Mouse (Mus musculus): ENCODE data around the gene Gm10668. TPM values are rescaled to one million over a fixed set of nuclear protein-coding genes. Genes with fewer than 3 reads are reported as not detected.
"Not testable (repeated sequence)": the region's sequence is repeated elsewhere in the genome, so short reads cannot be mapped to it uniquely, and the experiment has no call there.

Gm10668 gene
- total RNA-seq (2012; rRNA removed) (not detected in 2 replicates), total RNA-seq (2014; rRNA removed) (not detected in 2 replicates), polyA plus RNA-seq (2012; ENCODE audit: insufficient read length, low read depth) (not detected in 2 replicates)

GRCm38 (mm10) chr7:20730524-20730923, at the start of gene Gm10668:
Gm10668 (minus strand) TSS chr7:20730624.
- H3K4me3 ChIP-seq (replicated peaks in 1 of 3; ENCODE audit: low read depth in 2 of 3, low read length in 2 of 3, poor library complexity in 1 of 3); in situ Hi-C loops (cut with MboI; ENCODE audit: low pct_ligation_motif_present, low pct_unique_long_range_greater_than_20kb, low sequenced_read_pairs); H3K36me3 ChIP-seq (replicated peaks in 1 of 2; ENCODE audit: control insufficient read depth in 1 of 2, insufficient read depth in 1 of 2, low read length in 1 of 2); H3K79me2 ChIP-seq (replicated peaks; ENCODE audit: control insufficient read depth, extremely low read depth, insufficient read depth, poor library complexity, severe bottlenecking); H3K4me2 ChIP-seq (ENCODE audit: insufficient read depth, low read depth, poor library complexity, severe bottlenecking); dilution Hi-C loops (cut with MboI; ENCODE audit: extremely low pct_ligation_motif_present, extremely low pct_unique_long_range_greater_than_20kb, low sequenced_read_pairs); H3K9me3 ChIP-seq (replicated peaks; ENCODE audit: low read length); H3K27ac ChIP-seq (ENCODE audit: insufficient read depth, low read depth); H3K4me1 ChIP-seq (ENCODE audit: control insufficient read depth in 1 of 2, insufficient read depth in 2 of 2); H3K9ac ChIP-seq (ENCODE audit: insufficient read depth, low read depth); H3K27me3 ChIP-seq (replicated peaks); DNase-seq (ENCODE audit: extremely low read depth): not testable (repeated sequence)

- H3K4me2 ChIP-seq (ENCODE audit: insufficient read depth, low read depth, poor library complexity, severe bottlenecking); H3K9ac ChIP-seq (ENCODE audit: insufficient read depth, low read depth); H3K79me2 ChIP-seq (replicated peaks; ENCODE audit: control insufficient read depth, extremely low read depth, insufficient read depth, poor library complexity, severe bottlenecking); H3K4me1 ChIP-seq (ENCODE audit: control insufficient read depth in 1 of 2, insufficient read depth in 2 of 2); H3K4me3 ChIP-seq (replicated peaks in 1 of 3; ENCODE audit: low read depth in 2 of 3, low read length in 2 of 3, poor library complexity in 1 of 3); H3K27me3 ChIP-seq (replicated peaks); dilution Hi-C loops (cut with MboI; ENCODE audit: extremely low pct_ligation_motif_present, extremely low pct_unique_long_range_greater_than_20kb, low sequenced_read_pairs); DNase-seq (ENCODE audit: extremely low read depth); in situ Hi-C loops (cut with MboI; ENCODE audit: low pct_ligation_motif_present, low pct_unique_long_range_greater_than_20kb, low sequenced_read_pairs); H3K27ac ChIP-seq (ENCODE audit: insufficient read depth, low read depth); H3K9me3 ChIP-seq (replicated peaks; ENCODE audit: low read length); H3K36me3 ChIP-seq (replicated peaks in 1 of 2; ENCODE audit: control insufficient read depth in 1 of 2, insufficient read depth in 1 of 2, low read length in 1 of 2): not testable (repeated sequence)
Measured at GRCm38 (mm10) chr7:20770885-20771284, 40.5 kb upstream of the Gm10668 start, which contains the start of gene Vmn1r112. Vmn1r112 (plus strand) TSS chr7:20771185.

- in situ Hi-C loops (cut with MboI; ENCODE audit: low pct_ligation_motif_present, low pct_unique_long_range_greater_than_20kb, low sequenced_read_pairs); H3K4me2 ChIP-seq (ENCODE audit: insufficient read depth, low read depth, poor library complexity, severe bottlenecking); dilution Hi-C loops (cut with MboI; ENCODE audit: extremely low pct_ligation_motif_present, extremely low pct_unique_long_range_greater_than_20kb, low sequenced_read_pairs); H3K4me3 ChIP-seq (replicated peaks in 1 of 3; ENCODE audit: low read depth in 2 of 3, low read length in 2 of 3, poor library complexity in 1 of 3); DNase-seq (ENCODE audit: extremely low read depth); H3K79me2 ChIP-seq (replicated peaks; ENCODE audit: control insufficient read depth, extremely low read depth, insufficient read depth, poor library complexity, severe bottlenecking); H3K36me3 ChIP-seq (replicated peaks in 1 of 2; ENCODE audit: control insufficient read depth in 1 of 2, insufficient read depth in 1 of 2, low read length in 1 of 2); H3K9ac ChIP-seq (ENCODE audit: insufficient read depth, low read depth); H3K9me3 ChIP-seq (replicated peaks; ENCODE audit: low read length); H3K27ac ChIP-seq (ENCODE audit: insufficient read depth, low read depth); H3K27me3 ChIP-seq (replicated peaks); H3K4me1 ChIP-seq (ENCODE audit: control insufficient read depth in 1 of 2, insufficient read depth in 2 of 2): not testable (repeated sequence)
Measured at GRCm38 (mm10) chr7:20703116-20703515, 27.3 kb downstream of the Gm10668 start, which contains the start of gene Vmn1r111. Vmn1r111 (minus strand) TSS chr7:20703216.

Other genes starting within 250 kb of the Gm10668 start
- not detected in 2 replicates for gene Vmn1r103, start 220.1 kb downstream of the Gm10668 start, total RNA-seq (2012; rRNA removed)
- not detected in 2 replicates for gene Vmn1r103, start 220.1 kb downstream of the Gm10668 start, total RNA-seq (2014; rRNA removed)
- gene Vmn1r103, start 220.1 kb downstream of the Gm10668 start, polyA plus RNA-seq (2012; ENCODE audit: insufficient read length, low read depth), result not detected in 2 replicates
- gene Vmn1r104, start 196.8 kb downstream of the Gm10668 start, total RNA-seq (2012; rRNA removed), result not detected in 2 replicates
- not detected in 2 replicates for gene Vmn1r104, start 196.8 kb downstream of the Gm10668 start, total RNA-seq (2014; rRNA removed)
- not detected in 2 replicates for gene Vmn1r104, start 196.8 kb downstream of the Gm10668 start, polyA plus RNA-seq (2012; ENCODE audit: insufficient read length, low read depth)
- gene Gm5726, start 184.9 kb downstream of the Gm10668 start, total RNA-seq (2012; rRNA removed), result not detected in 2 replicates
- gene Gm5726, start 184.9 kb downstream of the Gm10668 start, total RNA-seq (2014; rRNA removed), result not detected in 2 replicates
- gene Gm5726, start 184.9 kb downstream of the Gm10668 start, polyA plus RNA-seq (2012; ENCODE audit: insufficient read length, low read depth), result not detected in 2 replicates
- gene Gm4141, start 154.4 kb downstream of the Gm10668 start, total RNA-seq (2012; rRNA removed), result not detected in 2 replicates
- gene Gm4141, start 154.4 kb downstream of the Gm10668 start, total RNA-seq (2014; rRNA removed), result not detected in 2 replicates
- not detected in 2 replicates for gene Gm4141, start 154.4 kb downstream of the Gm10668 start, polyA plus RNA-seq (2012; ENCODE audit: insufficient read length, low read depth)
- gene Gm4513, start 131.6 kb downstream of the Gm10668 start, total RNA-seq (2012; rRNA removed), result not detected in 2 replicates
- gene Gm4513, start 131.6 kb downstream of the Gm10668 start, total RNA-seq (2014; rRNA removed), result not detected in 2 replicates
- not detected in 2 replicates for gene Gm4513, start 131.6 kb downstream of the Gm10668 start, polyA plus RNA-seq (2012; ENCODE audit: insufficient read length, low read depth)
- gene Vmn1r107, start 61.7 kb downstream of the Gm10668 start, total RNA-seq (2012; rRNA removed), result not detected in 2 replicates
- not detected in 2 replicates for gene Vmn1r107, start 61.7 kb downstream of the Gm10668 start, total RNA-seq (2014; rRNA removed)
- not detected in 2 replicates for gene Vmn1r107, start 61.7 kb downstream of the Gm10668 start, polyA plus RNA-seq (2012; ENCODE audit: insufficient read length, low read depth)
- not detected in 2 replicates for gene Vmn1r111, start 27.4 kb downstream of the Gm10668 start, total RNA-seq (2012; rRNA removed)
- not detected in 2 replicates for gene Vmn1r111, start 27.4 kb downstream of the Gm10668 start, total RNA-seq (2014; rRNA removed)
- not detected in 2 replicates for gene Vmn1r111, start 27.4 kb downstream of the Gm10668 start, polyA plus RNA-seq (2012; ENCODE audit: insufficient read length, low read depth)
- gene Vmn1r112, start 40.6 kb upstream of the Gm10668 start, total RNA-seq (2012; rRNA removed), result not detected in 2 replicates
- not detected in 2 replicates for gene Vmn1r112, start 40.6 kb upstream of the Gm10668 start, total RNA-seq (2014; rRNA removed)
- gene Vmn1r112, start 40.6 kb upstream of the Gm10668 start, polyA plus RNA-seq (2012; ENCODE audit: insufficient read length, low read depth), result not detected in 2 replicates
- not detected in 2 replicates for gene Vmn1r113, start 56.7 kb upstream of the Gm10668 start, total RNA-seq (2012; rRNA removed)
- gene Vmn1r113, start 56.7 kb upstream of the Gm10668 start, total RNA-seq (2014; rRNA removed), result not detected in 2 replicates
- not detected in 2 replicates for gene Vmn1r113, start 56.7 kb upstream of the Gm10668 start, polyA plus RNA-seq (2012; ENCODE audit: insufficient read length, low read depth)
- gene Vmn1r114, start 81.6 kb upstream of the Gm10668 start, total RNA-seq (2012; rRNA removed), result not detected in 2 replicates
- gene Vmn1r114, start 81.6 kb upstream of the Gm10668 start, total RNA-seq (2014; rRNA removed), result not detected in 2 replicates
- not detected in 2 replicates for gene Vmn1r114, start 81.6 kb upstream of the Gm10668 start, polyA plus RNA-seq (2012; ENCODE audit: insufficient read length, low read depth)
- gene Vmn1r115, start 114.4 kb upstream of the Gm10668 start, total RNA-seq (2012; rRNA removed), result not detected in 2 replicates
- gene Vmn1r115, start 114.4 kb upstream of the Gm10668 start, total RNA-seq (2014; rRNA removed), result not detected in 2 replicates
- not detected in 2 replicates for gene Vmn1r115, start 114.4 kb upstream of the Gm10668 start, polyA plus RNA-seq (2012; ENCODE audit: insufficient read length, low read depth)
- gene Vmn1r116, start 141.6 kb upstream of the Gm10668 start, total RNA-seq (2012; rRNA removed), result not detected in 2 replicates
- gene Vmn1r116, start 141.6 kb upstream of the Gm10668 start, total RNA-seq (2014; rRNA removed), result not detected in 2 replicates
- not detected in 2 replicates for gene Vmn1r116, start 141.6 kb upstream of the Gm10668 start, polyA plus RNA-seq (2012; ENCODE audit: insufficient read length, low read depth)
- gene Vmn1r117, start 153.5 kb upstream of the Gm10668 start, total RNA-seq (2012; rRNA removed), result not detected in 2 replicates
- not detected in 2 replicates for gene Vmn1r117, start 153.5 kb upstream of the Gm10668 start, total RNA-seq (2014; rRNA removed)
- not detected in 2 replicates for gene Vmn1r117, start 153.5 kb upstream of the Gm10668 start, polyA plus RNA-seq (2012; ENCODE audit: insufficient read length, low read depth)
- not detected in 2 replicates for gene Vmn1r118, start 181.7 kb upstream of the Gm10668 start, total RNA-seq (2012; rRNA removed)
- not detected in 2 replicates for gene Vmn1r118, start 181.7 kb upstream of the Gm10668 start, total RNA-seq (2014; rRNA removed)
- gene Vmn1r118, start 181.7 kb upstream of the Gm10668 start, polyA plus RNA-seq (2012; ENCODE audit: insufficient read length, low read depth), result not detected in 2 replicates

All from CH12.LX (cell line).